Mouse (Mus musculus): ENCODE measurements around the gene Suco.
A peak's percentile ranks its signal among the peaks of the same experiment; 100 is the strongest.

Gene Suco

DNA sequence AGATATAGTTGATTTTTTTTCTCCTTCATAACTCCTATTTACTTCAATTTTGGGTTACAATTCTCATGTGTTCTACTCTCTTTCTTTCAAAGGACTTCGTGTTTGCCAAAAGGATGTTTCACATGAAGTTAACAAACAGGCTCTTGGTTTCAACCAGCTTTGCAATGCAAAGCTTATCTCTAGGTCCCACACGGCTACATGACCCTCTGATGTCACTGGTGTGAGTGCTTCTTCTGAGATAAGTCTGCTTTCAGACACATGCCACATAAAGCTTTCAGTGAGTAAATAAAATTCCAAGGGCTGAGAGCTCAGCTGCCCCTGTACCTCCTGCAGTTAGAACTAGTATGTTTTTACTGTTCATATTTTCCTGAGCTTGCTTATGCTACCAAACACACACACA, 18.1 kb upstream of the Suco start:
- no peak for DNase-seq (ENCODE audit: low spot score in 2 of 2)

DNA sequence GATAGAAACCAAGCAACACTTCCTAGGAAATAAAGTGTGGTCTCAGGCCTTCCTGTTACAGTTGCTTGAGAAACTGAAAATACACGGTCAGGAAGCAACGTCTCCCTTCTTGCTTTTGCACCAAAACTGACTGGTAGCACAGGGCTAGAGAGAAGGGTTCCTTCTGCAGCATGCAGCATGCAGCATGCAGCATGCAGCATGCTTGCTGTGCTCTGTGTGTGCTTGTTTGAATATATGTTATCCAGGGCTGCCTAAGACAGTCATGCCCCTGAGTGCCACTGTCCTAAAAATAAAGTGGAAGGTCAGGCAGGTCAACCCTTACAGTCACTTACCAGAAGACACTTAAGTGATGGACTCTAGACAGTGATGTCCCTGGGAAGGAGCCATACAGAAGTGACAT, 17.6 kb upstream of the Suco start:
- no peak for DNase-seq (ENCODE audit: low spot score in 2 of 2)

DNA sequence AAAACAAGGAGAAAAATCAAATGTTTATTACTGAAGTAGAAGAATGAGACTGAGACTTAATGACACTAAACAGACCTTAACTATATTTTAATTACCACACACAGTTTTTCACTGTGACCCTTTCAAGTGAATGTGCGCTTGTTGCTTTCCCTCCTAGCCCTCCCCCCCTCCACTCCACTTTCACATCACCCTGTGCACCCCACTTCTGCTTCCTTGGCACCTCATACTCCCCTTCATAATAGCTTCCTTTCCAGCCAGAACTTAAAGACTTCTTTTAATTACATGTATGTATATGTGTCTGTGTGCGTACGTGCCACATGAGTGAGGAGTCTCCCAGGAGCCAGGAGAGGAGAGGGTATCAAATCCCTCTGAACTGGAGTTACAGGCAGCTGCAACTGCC, 12.3 kb upstream of the Suco start:
- no peak for DNase-seq (ENCODE audit: low spot score in 2 of 2)

DNA sequence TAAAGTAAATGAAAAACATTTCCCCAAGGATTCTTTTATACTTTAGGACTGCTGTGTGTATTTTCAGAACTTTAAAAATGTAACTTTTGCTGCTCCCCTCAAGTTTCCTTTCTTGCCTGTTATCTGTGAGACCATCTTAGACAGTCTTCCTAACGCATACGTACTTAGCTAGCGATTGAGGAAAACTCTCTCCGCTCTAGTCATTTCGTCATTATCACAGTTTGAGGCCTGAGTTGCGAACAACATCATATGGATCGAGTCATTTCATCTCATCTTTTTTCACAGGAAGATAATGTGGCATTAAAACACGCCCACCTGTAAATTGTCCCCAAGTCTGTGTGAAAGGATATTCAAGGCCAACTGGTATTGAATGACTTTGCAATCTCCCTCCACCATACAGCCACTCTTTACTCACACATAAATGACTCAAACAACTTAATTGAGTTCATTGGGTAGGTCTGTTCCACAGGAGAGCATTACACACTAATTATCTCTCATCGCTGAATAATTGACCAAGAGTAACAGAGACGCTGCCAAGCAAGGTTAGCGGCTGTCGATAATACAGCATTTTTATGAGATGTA, 11.3 kb upstream of the Suco start:
- DNase-seq (ENCODE audit: low spot score in 2 of 2) = no peak

DNA sequence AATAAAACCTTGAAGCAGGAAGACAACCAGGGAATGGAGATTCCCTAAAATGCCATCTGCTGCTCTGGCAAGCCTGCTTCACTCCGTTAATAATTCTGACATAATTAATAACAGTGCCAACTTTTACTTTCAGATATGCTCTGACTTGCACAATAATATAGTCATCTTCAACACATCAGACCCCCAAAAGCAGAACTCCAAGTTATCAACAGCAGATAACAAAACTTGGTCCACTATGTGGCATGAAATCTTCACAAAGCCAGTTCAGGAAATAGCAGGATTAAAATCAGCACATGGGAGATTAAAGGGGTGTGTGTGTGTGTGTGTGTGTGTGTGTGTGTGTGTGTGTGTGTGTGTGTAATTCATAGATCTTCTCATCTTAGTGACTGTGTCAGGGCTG, 9.3 kb upstream of the Suco start:
- no peak for DNase-seq (ENCODE audit: low spot score in 2 of 2)

DNA sequence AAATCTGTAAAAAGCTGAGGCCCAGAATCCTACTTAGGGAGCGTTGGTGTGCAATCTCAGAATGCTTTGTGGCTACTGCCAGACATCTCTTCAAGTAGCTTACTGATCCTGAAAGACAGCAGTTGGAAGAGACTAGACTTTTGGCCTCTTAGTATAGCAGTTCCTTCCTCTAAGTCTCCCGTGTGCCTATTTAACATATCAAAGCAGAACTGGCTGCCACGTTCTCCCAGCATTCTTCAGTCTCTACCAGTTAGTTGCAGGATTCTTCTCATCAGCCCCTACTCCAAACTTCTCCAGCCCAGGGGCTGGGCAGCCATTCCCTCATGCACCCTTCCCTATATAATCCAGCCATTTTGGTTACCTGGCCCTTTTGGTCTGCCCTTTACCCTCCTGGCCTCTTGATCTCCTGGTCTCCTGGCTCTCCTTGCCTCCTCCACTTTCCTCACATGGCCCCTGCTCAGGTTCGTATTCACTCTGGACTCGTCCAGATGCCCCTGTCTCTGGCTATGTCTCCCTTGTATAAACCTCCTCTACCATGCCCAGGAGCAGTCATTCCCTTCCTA, 1.2 kb upstream of the Suco start:
- no peak for DNase-seq (ENCODE audit: low spot score in 2 of 2)

DNA sequence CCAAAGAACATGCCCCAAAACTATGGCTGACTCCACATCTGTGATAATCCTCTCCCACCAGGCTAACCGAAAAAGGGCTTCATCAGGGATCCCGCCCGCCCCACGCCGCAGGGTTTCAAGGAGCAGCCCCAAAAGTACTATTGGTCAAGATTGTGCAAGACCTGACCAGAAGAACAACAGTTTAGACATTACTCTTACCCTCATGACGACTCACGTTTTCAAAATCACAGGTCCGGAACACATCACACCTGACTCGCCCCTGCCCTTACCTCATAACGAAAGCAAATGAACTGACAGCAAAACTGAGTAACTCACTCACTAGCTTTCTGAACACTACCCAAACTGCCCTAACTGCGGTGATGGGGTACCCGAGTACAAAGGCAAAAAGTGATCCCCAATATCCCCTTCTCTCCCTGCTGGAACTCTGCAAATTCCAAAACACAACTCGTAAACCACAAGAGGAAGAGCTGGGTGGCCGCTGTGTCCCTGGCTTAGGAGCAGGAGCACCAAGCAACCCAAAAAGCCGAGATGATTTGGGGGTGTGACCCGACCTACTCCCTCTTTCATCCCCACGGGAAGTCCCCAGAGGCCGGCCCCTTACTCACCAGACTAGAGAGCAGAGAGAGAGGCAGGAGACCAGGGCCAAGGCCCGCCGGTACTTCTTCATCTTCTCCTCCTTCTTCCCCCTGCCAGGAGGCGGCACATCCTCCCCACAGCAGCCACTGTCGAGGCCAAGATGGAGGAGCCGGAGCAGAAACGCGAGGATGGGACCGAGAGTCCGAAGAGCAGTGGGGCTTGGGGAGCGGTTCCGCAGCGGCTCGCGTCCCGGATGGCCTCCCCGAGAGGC, 553 bp downstream of the Suco start:
- peak in 1 of 2 experiments; percentile 7 for DNase-seq (ENCODE audit: low spot score in 2 of 2)

DNA sequence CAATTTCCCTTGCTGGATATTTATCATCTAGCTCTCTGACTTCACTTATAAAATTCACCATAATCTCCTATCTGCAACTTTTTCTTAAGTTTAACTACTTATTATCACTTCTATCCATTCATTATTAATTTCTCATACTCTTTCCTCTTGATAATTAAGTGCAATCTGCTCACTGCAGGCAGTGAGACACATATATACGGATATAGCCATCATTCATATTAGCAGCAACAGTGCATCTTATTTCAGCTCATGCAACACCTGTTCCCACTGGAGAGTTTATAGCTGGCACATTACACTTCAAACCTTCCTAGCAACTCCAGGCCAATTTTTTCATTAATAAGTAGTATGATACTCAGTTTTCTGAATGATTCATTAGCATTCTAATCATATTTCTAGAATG, 7.1 kb downstream of the Suco start:
- DNase-seq (ENCODE audit: low spot score in 2 of 2) = no peak

DNA sequence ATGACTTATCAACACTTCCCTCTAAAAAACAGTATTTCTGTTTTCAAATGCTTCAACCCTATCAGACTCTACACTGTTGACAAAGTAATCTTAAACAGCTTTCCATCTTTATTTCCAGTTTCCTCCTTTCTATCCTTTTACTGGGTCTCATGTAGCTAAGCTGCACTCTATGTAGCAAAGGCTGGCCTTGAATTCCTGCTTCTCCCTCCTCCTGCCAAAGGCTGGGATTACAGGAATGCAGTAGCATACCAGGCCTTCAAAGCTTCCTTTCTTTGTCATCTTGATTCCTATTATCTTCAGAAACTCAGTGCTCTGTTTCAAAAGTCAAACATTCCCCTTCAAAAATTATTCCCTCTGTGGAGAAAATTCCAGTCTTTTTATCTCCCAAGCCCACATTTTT, 8.1 kb downstream of the Suco start:
- DNase-seq (ENCODE audit: low spot score in 2 of 2) = no peak

DNA sequence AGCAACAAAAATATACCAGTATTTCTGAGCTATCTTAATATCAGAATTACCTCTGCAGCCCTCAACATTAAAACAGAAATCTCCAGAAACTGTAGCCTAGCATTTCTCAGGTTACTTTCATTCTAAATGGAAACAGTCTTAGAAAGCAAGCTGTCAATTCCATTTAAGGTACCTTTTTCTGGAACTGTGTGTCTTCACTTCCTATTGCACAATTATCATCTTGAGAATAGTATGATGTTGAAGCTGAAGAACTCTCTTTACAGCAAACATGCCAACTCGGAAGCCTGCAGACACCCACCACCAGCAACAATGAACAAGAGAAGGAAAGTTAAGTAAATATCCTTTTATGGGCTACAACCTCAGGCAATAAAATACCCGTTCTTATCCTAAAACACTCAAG, 12.7 kb downstream of the Suco start:
- DNase-seq (ENCODE audit: low spot score in 2 of 2) = no peak

DNA sequence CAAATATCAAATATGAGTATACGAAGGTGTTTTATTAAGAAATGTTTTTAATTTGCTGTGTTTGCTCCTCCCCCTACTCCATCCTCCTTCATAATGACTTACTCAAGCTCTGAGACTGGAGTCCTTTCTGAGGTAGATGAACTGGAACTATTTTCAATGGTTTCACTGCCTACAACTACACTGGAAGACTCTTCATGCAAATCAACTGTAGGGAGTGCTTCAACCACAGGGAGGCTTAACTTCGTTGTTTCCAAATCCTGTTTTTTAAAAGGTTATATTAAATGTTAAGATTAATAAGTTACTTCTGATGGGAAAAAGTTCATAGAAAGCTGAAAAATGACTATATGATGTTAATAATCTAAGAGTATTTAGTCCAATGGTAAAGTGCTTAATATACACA, 17.2 kb downstream of the Suco start:
- DNase-seq (ENCODE audit: low spot score in 2 of 2) = no peak

DNA sequence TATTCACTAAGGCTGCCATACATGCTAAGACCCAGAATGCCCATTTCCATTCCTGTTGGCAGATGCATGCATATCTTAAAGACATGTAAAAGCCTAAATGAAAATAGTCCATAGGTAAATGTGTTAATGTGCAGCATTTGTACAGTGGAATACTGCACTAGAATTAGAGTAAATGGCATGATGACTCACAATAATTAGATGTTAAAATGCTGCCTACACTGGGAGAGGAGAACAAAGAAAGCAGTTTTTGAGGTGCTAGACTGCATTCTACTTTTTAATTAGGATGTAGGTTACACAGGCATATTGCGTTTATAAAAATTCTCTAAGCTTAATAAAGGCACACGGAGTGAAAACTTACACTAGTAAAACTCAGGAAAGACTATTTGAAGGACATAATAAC, 49.8 kb downstream of the Suco start:
- DNase-seq (ENCODE audit: low spot score in 2 of 2) = no peak

DNA sequence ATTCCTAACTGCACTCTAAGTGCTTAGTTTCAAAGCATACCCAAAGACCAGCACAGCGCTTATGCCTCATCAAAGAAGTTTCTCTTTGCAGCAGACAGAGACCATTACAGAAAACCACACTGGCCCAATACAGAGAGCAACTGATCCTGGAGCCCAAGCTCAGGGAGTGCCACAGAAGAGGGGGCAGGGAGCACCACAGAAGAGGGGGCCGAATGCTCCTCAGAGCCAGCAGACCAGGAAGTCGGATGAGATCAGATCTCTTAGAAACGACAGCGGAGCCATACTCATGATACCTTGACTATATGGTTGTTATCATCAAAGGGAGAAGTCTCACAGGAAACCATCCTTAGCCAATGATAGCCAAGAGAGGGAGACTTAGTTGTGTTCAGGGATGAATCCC, 67.1 kb downstream of the Suco start:
- no peak for DNase-seq (ENCODE audit: low spot score in 2 of 2)

DNA sequence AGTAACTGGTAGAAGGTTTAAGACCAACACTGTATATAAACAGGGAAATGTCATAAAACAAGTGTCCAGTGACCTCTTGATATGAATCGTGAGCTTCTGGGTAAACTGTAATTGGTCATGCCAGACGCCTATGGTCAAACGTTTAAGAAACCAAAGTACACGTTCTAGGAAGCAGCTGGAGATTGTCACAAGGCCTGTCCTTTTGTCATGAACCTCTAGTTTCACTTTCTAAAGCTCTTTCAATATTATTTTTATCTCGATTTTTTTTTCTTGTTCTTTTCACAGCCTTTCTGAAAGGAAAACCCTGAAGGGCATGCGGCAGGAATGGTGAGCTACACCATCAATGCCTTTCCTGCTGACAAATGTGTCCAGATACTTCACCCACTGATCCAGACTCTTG, 67.5 kb downstream of the Suco start:
- DNase-seq (ENCODE audit: low spot score in 2 of 2) = peak; percentile 12 to 24

DNA sequence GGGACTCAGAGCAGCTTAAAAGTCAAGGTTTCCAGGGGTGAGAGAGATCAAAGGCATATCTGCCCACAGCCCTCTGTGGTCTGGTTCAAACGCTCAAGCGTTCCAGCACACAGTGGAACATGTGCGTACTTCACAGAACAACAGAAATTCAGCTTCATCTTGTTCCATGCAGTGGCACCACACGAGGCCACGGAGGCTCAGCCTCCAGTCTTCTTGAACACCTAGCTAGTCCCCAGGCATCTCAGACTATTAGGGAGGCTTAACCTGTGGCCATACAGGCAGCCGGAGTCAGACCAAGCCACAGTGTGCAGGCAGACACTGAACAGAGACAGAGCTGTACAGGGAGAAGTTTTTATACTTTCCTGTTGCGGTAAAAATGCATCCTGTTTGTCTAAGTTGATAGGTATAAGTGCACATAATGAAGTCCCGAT, 71.9 kb downstream of the Suco start:
- no peak for DNase-seq (ENCODE audit: low spot score in 2 of 2)

DNA sequence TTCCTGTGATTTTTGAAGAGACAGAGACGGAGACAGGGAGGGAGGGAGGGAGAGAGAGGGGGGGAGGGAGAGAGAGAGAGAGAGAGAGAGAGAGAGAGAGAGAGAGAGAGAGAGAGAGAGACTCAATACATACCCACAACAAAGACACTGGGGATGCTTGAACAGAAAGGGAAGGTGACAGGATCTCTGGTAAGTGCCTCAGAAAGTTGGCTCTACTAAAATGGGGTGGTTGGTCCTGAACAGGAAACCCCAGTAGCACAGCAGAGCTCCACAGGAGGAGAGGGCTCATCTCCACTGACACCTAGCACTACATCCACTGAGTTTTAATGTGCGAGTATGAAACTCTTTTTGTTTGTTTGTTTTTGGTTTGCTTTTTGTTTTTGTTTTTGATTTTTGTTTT, 75.2 kb downstream of the Suco start:
- no peak for DNase-seq (ENCODE audit: low spot score in 2 of 2)

DNA sequence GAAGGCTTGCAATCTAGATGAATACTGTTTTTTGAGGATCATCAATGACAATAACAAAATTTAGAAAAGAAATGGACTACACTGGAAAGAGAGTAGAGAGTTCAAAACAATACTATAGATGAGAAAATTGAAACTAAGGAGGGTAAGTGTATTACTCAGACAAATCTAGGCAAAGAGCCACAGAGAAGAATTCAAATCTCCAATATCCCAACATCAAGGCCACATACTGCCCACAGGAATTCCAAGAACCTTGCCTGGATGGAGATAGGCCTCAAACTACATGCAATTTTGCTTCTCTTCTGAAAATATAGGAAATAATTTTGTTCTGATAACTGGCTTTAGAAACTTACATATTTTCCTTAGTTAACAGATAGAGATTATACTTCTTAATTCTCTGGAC, 76.2 kb downstream of the Suco start:
- DNase-seq (ENCODE audit: low spot score in 2 of 2) = no peak

DNA sequence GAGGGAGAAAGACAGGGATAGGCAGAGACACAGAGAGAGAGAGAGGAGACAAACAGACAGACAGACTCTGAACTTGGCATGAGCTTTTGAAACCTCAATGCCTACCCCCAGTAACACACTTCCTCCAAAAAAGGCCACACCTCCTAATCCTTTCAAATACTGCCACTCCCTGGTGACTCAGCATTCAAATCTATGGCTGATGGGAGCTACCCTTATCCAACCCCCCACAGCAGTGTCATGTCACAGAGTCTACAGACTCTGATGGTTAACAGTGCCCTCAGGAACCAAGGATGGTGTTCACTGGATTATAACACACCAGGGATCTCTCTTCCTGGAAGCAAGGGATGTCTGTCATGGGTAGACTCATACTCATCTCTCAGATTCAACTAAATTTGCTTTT, 76.7 kb downstream of the Suco start:
- DNase-seq (ENCODE audit: low spot score in 2 of 2) = no peak

DNA sequence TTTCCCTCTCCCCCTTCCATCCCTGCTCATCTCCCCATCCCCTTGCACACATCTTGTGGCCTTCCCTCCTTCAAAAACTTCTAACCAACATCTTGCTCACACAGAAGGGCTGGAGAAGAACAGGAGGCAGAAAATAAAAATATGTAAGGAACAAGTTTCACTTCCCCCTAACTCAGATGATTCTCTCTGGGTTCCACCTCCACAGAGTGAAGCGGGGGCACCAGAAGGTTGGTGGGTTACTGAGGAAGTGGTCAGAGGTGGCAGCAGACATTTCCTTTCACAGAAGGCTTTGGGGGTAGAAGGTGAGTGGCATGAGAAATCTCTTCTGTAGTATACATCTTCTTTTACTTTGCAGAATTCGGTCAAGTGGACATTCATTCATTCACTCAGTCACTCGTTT, 77.6 kb downstream of the Suco start:
- DNase-seq (ENCODE audit: low spot score in 2 of 2) = no peak

DNA sequence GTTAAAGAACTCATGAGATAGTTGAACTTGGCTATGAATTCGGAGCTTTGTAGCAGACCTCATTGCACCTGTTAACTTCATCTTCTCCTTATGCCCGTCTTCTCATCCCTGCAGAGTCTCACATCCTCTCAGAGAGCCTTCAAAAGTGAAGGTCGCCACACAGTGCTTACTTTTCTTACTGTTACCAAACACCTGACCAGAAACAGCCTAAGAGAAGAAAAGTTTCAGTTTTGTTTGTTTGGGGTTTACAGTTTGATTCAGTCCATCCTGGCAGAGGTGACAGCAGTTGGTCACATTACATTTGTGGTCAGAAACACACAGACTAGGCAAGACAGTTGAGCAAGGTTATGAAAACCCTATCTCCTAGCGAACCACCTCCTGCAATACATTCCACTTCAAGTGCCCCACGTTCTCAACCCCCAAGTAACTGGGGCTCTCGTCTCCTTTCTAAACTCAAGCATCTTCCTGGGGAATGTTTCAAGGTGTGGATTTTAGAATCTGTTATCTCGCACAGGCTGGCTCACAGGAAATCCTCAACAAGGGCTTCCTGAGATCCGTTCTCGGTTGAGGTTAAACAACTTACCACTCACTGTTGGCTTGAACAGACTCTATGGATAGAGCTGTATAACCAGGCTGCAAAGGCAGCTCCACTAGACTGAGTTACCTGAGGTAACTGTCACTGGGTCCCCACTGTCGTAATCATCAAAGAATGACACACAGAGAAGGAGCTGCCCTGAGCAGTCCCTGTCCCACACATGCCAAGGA, 81.9 kb downstream of the Suco start:
- DNase-seq (ENCODE audit: low spot score in 2 of 2) = no peak

DNA sequence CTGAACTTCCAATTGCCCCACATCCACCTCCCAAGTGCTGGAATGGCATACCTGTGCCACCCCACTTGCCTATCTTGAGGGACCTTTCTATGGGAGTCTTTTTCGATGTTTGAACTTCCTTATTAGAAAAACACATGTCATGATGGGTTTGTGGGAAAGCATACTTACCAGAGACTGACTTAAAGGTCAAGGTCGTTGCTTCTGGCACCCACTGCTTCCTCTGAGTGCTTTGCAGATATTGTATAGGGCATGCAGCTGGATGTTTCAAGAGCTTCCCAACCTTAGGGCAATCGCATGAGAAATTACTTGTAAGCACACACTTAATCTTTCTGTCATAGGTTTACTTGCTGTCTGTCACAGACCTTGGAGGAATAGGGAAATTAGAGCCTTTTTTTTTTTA, 83.2 kb downstream of the Suco start:
- DNase-seq (ENCODE audit: low spot score in 2 of 2) = no peak

DNA sequence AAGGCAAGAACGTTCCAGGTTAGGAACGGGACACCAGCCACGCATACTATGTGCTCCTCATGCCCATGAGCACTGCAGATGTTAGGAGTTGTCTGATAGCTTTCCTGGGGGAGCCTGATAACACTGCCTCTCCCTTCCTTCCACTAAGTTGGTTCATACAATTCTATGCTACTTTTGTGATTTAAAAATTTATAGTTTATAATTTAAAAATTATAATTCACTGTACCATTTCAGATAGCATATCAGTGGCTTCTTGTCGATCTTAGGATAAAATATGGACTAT, 83.9 kb downstream of the Suco start:
- no peak for DNase-seq (ENCODE audit: low spot score in 2 of 2)
